Mouse (Mus musculus) hindbrain, embryonic 12.5 days (tissue): ENCODE measurements at regions not wholly inside any gene's neighbourhood (a gene's known extent, or its start where the extent isn't known, plus 50 kb on each side); places are given as distances from the start of the nearest gene placed in this dataset.

Experiments used
- ATAC-seq: fragments of 200-750 bp; cut with Nextera tagmentation; 2 replicates; pipeline ENCODE4 v1.8.0; 2017; ENCODE audit warnings: moderate TSS enrichment; ENCODE audit not compliant: low FRiP score
- H3K27ac ChIP-seq: fragments of 300-500 bp; sonication (generic); 2 replicates; pipeline ENCODE4 v1.5.1; 2016; ENCODE audit warnings: mild to moderate bottlenecking
- H3K27me3 ChIP-seq: fragments of 300-500 bp; sonication (generic); 2 replicates; pipeline ENCODE4 v1.6.1; 2016; ENCODE audit warnings: mild to moderate bottlenecking
- H3K36me3 ChIP-seq: fragments of 300-500 bp; sonication (generic); 2 replicates; pipeline ENCODE4 v1.6.1; 2016; ENCODE audit warnings: mild to moderate bottlenecking
- H3K4me1 ChIP-seq: fragments of 300-500 bp; sonication (generic); 2 replicates; pipeline ENCODE4 v1.6.1; 2016
- H3K4me2 ChIP-seq: fragments of 300-500 bp; sonication (generic); replicated peaks from 2 replicates; pipeline ENCODE4 v1.6.1; 2016; ENCODE audit warnings: mild to moderate bottlenecking
- H3K4me3 ChIP-seq: fragments of 300-500 bp; sonication (generic); 2 replicates; pipeline ENCODE4 v1.5.1; 2016; ENCODE audit warnings: mild to moderate bottlenecking
- H3K9ac ChIP-seq: fragments of 300-500 bp; sonication (generic); 2 replicates; pipeline ENCODE4 v1.6.1; 2016; ENCODE audit warnings: mild to moderate bottlenecking, moderate library complexity
- H3K9me3 ChIP-seq: fragments of 300-500 bp; sonication (generic); replicated peaks from 2 replicates; pipeline ENCODE4 v1.6.1; 2016; ENCODE audit warnings: mild to moderate bottlenecking
- WGBS: fragments of 180-500 bp; shearing (Covaris S2); methylation state at CpG from one replicate; pipeline ENCODE4 v1.1.7; 2016; 5-methylcytosine and 5-hydroxymethylcytosine counted together

GRCm38 (mm10) chr10:92367126-92367525 lies 355.1 kb downstream of the Nedd1 start:
- 81% methylated on average over 8 of the region's 8 CpGs for WGBS
- H3K4me1 ChIP-seq, result no peaks in the 10 kb centered on the region
- ATAC-seq, result no peak
- no peaks in the 10 kb centered on the region for H3K36me3 ChIP-seq
- no peak overlapping the region for H3K4me3 ChIP-seq
- H3K27me3 ChIP-seq, result no peaks in the 10 kb centered on the region
- no peak overlapping the region for H3K27ac ChIP-seq
- no peak overlapping the region for H3K4me2 ChIP-seq
- no peak overlapping the region for H3K9ac ChIP-seq
- no peaks in the 10 kb centered on the region for H3K9me3 ChIP-seq

- Histone ChIP-seq H3K4me2 (no peak overlapping the region), H3K4me1 (no peaks in the 10 kb centered on the region), H3K27ac (no peak overlapping the region), H3K9ac (no peak overlapping the region), H3K36me3 (no peaks in the 10 kb centered on the region), H3K9me3 (no peaks in the 10 kb centered on the region), H3K4me3 (no peak overlapping the region), H3K27me3 (no peaks in the 10 kb centered on the region)
- WGBS, result 48% methylated on average over 3 of the region's 3 CpGs
- ATAC-seq, result no peak
These were observed 365.5 kb downstream of the Nedd1 start for GRCm38 (mm10) chr10:92356738-92357137.

GRCm38 (mm10) chr10:92349043-92349442 lies 373.2 kb downstream of the Nedd1 start:
- ATAC-seq, result no peak; the same call in 1 of the 2 replicates
- Histone ChIP-seq H3K9me3 (no peaks in the 10 kb centered on the region), H3K27me3 (no peaks in the 10 kb centered on the region), H3K4me1 (peaks cover 12% of the 10 kb centered on the region), H3K36me3 (no peaks in the 10 kb centered on the region), H3K9ac (no peak overlapping the region), H3K4me2 (no peak overlapping the region), H3K27ac (no peak overlapping the region), H3K4me3 (no peak overlapping the region)
- WGBS, result 58% methylated on average over 6 of the region's 7 CpGs

GRCm38 (mm10) chr10:92347960-92348675 lies 374.1 kb downstream of the Nedd1 start:
- H3K4me3 ChIP-seq, result no peak overlapping the region
- no peak for ATAC-seq
- no peak overlapping the region for H3K4me2 ChIP-seq
- 52% methylated on average over 10 of the region's 10 CpGs for WGBS
- no peaks in the 10 kb centered on the region for H3K36me3 ChIP-seq
- H3K27ac ChIP-seq, result no peak overlapping the region
- no peaks in the 10 kb centered on the region for H3K9me3 ChIP-seq
- peaks cover 12% of the 10 kb centered on the region for H3K4me1 ChIP-seq
- no peaks in the 10 kb centered on the region for H3K27me3 ChIP-seq
- no peak overlapping the region for H3K9ac ChIP-seq

GRCm38 (mm10) chr10:92339671-92340070 lies 382.5 kb downstream of the Nedd1 start:
- Histone ChIP-seq H3K27me3 (no peaks in the 10 kb centered on the region), H3K9ac (no peak overlapping the region), H3K4me2 (no peak overlapping the region), H3K4me3 (no peak overlapping the region), H3K36me3 (no peaks in the 10 kb centered on the region), H3K9me3 (no peaks in the 10 kb centered on the region), H3K4me1 (no peaks in the 10 kb centered on the region), H3K27ac (no peak overlapping the region)
- ATAC-seq, result no peak
- 93% methylated on average over 2 of the region's 2 CpGs for WGBS

- no peak overlapping the region for H3K4me2 ChIP-seq
These were observed 385.3 kb downstream of the Nedd1 start for GRCm38 (mm10) chr10:92336949-92337348.

GRCm38 (mm10) chr10:92336138-92336537 lies 386.1 kb downstream of the Nedd1 start:
- Histone ChIP-seq H3K36me3 (no peaks in the 10 kb centered on the region), H3K4me1 (peaks cover 16% of the 10 kb centered on the region), H3K4me2 (no peak overlapping the region), H3K4me3 (no peak overlapping the region), H3K27me3 (no peaks in the 10 kb centered on the region), H3K27ac (no peak overlapping the region), H3K9ac (no peak overlapping the region), H3K9me3 (no peaks in the 10 kb centered on the region)
- ATAC-seq, result no peak
- WGBS, result 54% methylated on average over 5 of the region's 5 CpGs

More at GRCm38 (mm10) chr10:92336949-92337348, 385.3 kb downstream of the Nedd1 start:
- H3K27me3 ChIP-seq, result no peaks in the 10 kb centered on the region
- no peak for ATAC-seq
- no peaks in the 10 kb centered on the region for H3K9me3 ChIP-seq
- H3K27ac ChIP-seq, result no peak overlapping the region
- peaks cover 16% of the 10 kb centered on the region for H3K4me1 ChIP-seq
- H3K4me3 ChIP-seq, result no peak overlapping the region
- H3K9ac ChIP-seq, result no peak overlapping the region
- H3K36me3 ChIP-seq, result no peaks in the 10 kb centered on the region
- 83% methylated on average over 2 of the region's 2 CpGs for WGBS

GRCm38 (mm10) chr10:92335141-92335540 lies 387.1 kb downstream of the Nedd1 start:
- H3K9me3 ChIP-seq, result no peaks in the 10 kb centered on the region
- no peak for ATAC-seq
- WGBS, result 82% methylated on average over 5 of the region's 5 CpGs

GRCm38 (mm10) chr10:92333869-92334268 lies 388.4 kb downstream of the Nedd1 start:
- Histone ChIP-seq H3K27ac (peak overlapping the region; percentile 74), H3K27me3 (no peaks in the 10 kb centered on the region), H3K9ac (no peak overlapping the region), H3K36me3 (no peaks in the 10 kb centered on the region), H3K4me3 (no peak overlapping the region), H3K4me2 (no peak overlapping the region), H3K9me3 (no peaks in the 10 kb centered on the region), H3K4me1 (peaks cover 16% of the 10 kb centered on the region)
- 31% methylated on average over 6 of the region's 6 CpGs for WGBS
- ATAC-seq, result no peak

More at GRCm38 (mm10) chr10:92335141-92335540, 387.1 kb downstream of the Nedd1 start:
- H3K27me3 ChIP-seq, result no peaks in the 10 kb centered on the region
- H3K4me3 ChIP-seq, result no peak overlapping the region
- H3K9ac ChIP-seq, result no peak overlapping the region
- H3K27ac ChIP-seq, result no peak overlapping the region
- no peak overlapping the region for H3K4me2 ChIP-seq
- H3K4me1 ChIP-seq, result peaks cover 16% of the 10 kb centered on the region
- H3K36me3 ChIP-seq, result no peaks in the 10 kb centered on the region

GRCm38 (mm10) chr10:92333042-92333774 lies 389.0 kb downstream of the Nedd1 start:
- H3K27me3 ChIP-seq, result no peaks in the 10 kb centered on the region
- WGBS, result 5% methylated on average over 3 of the region's 3 CpGs
- H3K27ac ChIP-seq, result peak overlapping the region; percentile 74
- no peaks in the 10 kb centered on the region for H3K36me3 ChIP-seq
- no peaks in the 10 kb centered on the region for H3K9me3 ChIP-seq
- H3K9ac ChIP-seq, result no peak overlapping the region
- no peak overlapping the region for H3K4me3 ChIP-seq
- ATAC-seq, result peak; percentile 88
- H3K4me2 ChIP-seq, result no peak overlapping the region
- peaks cover 16% of the 10 kb centered on the region for H3K4me1 ChIP-seq

- Histone ChIP-seq H3K36me3 (no peaks in the 10 kb centered on the region), H3K27ac (no peak overlapping the region), H3K9me3 (no peaks in the 10 kb centered on the region), H3K4me2 (no peak overlapping the region), H3K4me1 (peaks cover 16% of the 10 kb centered on the region), H3K9ac (no peak overlapping the region), H3K27me3 (no peaks in the 10 kb centered on the region), H3K4me3 (no peak overlapping the region)
- WGBS, result 60% methylated on average over 10 of the region's 10 CpGs
- no peak for ATAC-seq
These were observed 392.1 kb downstream of the Nedd1 start for GRCm38 (mm10) chr10:92330150-92330549.

GRCm38 (mm10) chr10:92329661-92330060 lies 392.6 kb downstream of the Nedd1 start:
- no peaks in the 10 kb centered on the region for H3K27me3 ChIP-seq

More at GRCm38 (mm10) chr10:92329661-92330060, 392.6 kb downstream of the Nedd1 start:
- whole genome bisulfite sequencing, result 88% methylated on average over 1 of the region's 1 CpGs
- no peak for ATAC-seq
- H3K36me3 ChIP-seq, result no peaks in the 10 kb centered on the region
- H3K27ac ChIP-seq, result no peak overlapping the region
- H3K9ac ChIP-seq, result no peak overlapping the region
- H3K4me2 ChIP-seq, result no peak overlapping the region
- H3K4me1 ChIP-seq, result peaks cover 16% of the 10 kb centered on the region
- no peak overlapping the region for H3K4me3 ChIP-seq
- H3K9me3 ChIP-seq, result no peaks in the 10 kb centered on the region
